Mouse (Mus musculus): ENCODE measurements around the gene Sypl2.
"Not testable (repeated sequence)": the region's sequence is repeated elsewhere in the genome, so short reads cannot be mapped to it uniquely, and the experiment has no call there.

Gene Sypl2

GRCm38 (mm10) chr3:108226558-108227350, at the start of gene Sypl2:
TSS of gene Sypl2 (minus strand) at chr3:108226648.
- DNase-seq, result no peak

DNA sequence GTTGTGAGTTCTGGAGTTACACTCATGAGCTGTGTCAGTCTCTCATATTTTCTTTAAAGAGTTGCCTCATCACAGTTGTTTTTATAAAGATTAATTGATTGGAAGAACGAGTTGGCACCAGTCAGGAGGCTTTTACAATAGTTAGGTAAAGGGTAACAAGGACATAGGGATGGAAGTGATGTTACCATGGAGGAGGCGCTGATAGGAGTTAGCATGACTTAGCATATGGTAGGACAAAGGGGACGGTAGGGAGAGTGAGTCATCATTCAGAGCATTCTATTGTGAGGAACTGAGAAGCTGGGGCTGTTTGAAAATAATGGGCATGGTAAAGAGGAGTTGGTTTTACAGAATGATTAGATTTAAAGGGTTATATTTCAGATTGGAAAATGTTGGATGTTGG, 32.9 kb upstream of the Sypl2 start:
- DNase-seq, result no peak

- no peak for DNase-seq
These were observed 31.5 kb upstream of the Sypl2 start for GRCm38 (mm10) chr3:108257831-108258500.

DNA sequence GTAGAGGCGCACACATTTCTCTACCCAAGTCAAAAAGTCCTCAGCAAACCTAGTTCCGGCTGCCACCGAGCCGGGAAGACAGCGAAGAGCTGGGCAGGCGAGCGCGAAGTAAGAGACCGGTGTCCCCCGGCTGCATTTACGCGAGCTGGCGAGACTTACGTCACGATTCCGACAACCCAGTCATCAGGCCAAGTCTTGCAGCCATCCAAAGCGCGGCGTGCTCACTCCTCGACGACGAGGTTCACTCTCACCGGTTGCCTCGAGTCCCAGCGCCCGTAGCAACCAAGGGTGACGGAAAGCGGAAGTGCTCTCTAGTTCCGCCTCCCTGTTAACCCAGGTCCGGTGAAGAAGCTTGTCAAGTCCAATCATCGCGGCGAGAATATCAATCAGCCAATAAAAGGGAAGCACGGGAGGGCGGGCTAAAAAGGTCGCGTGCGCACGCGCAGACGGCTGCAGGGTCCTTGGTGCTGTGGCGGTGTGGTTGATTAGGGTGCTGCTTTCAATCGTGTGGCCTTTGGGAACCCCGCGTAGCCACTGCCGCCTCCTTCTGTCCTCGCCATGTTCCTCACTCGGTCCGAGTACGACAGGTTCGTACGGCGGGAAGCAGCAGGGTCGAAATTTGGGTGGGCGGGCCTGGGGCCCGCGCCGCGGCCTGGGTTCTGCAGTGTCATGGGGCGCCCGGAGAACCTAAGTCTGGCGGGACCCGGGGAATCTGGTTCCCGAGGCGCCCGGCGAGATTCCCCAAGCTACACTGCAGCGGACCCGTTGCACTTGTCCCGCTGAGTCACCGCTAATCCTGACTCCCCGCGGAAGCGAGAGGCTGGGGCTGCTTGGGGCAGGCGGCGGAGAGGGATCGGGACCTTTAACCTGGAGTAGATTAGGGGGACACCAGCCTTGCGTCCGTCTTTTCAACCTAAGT, 30.5 kb upstream of the Sypl2 start, which contains the start of gene Psma5:
Psma5 (plus strand) TSS at position 208 of the 919 bp plus-strand sequence.
- peak; percentile 89 for DNase-seq

- no peak for DNase-seq
These were observed 20.4 kb upstream of the Sypl2 start for GRCm38 (mm10) chr3:108246857-108247256.

DNA sequence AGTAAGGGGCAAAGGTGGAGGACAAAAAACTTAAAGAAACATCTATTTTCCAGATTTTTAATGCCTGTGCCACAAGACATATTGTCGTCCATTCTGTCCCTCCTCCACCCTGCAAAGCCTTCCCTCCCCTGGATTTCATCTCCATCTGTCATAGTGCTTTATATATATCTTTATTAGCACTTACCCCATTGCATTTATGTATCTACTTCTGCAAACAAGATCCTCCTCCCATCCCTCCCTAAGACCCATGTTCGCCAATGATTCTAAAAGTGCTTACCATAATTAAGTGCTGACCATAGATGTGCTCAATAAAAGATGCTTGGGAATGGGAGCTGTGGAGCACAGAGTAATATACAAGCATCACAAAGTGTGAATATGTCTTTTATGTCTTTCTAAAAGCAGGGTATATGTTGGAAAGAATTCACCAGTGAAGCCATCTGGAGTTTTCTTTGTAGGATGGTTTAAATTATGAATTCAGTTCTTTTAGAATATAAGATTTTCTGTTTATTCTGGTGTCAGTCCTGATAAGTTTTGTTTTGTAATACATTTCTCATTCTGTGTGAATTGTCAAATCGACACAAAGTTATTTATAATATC, 14.9 kb upstream of the Sypl2 start:
- no peak for DNase-seq

DNA sequence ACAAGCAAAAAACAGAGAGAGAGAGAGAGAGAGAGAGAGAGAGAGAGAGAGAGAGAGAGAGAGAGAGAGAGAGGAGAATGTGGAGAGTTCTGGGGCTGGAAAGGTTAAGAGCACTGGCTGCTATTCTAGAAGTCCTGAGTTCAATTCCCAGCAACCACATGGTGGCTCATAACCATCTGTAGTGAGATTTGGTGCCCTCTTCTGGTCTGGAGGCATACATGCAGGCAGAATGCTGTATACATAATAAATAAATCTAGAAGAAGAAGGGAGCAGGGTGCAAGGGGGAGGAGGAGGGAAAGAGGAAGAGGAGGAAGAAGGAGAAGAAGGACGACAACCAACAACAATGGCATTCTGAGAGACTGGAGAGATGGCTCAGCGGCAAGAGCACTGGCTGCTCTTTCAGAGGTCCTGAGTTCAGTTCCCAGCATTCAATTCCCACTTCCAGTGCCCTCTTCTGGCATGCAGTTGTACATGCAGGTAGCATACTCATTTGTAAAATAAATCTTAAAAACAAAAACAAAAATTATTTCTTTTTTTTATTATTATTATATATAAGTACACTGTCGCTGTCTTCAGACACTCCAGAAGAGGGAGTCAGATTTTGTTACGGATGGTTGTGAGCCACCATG, 11.1 kb upstream of the Sypl2 start:
- DNase-seq, result not testable (repeated sequence)

GRCm38 (mm10) chr3:108231646-108232045, 5.2 kb upstream of the Sypl2 start:
- no peak for DNase-seq

- no peak for DNase-seq
These were observed 1.1 kb upstream of the Sypl2 start for GRCm38 (mm10) chr3:108227521-108227920.

GRCm38 (mm10) chr3:108225711-108226557, 514 bp downstream of the Sypl2 start:
- no peak for DNase-seq

- DNase-seq, result no peak
These were observed 5.8 kb downstream of the Sypl2 start for GRCm38 (mm10) chr3:108220661-108221060.

GRCm38 (mm10) chr3:108214734-108215133, 11.7 kb downstream of the Sypl2 start:
- DNase-seq, result no peak

DNA sequence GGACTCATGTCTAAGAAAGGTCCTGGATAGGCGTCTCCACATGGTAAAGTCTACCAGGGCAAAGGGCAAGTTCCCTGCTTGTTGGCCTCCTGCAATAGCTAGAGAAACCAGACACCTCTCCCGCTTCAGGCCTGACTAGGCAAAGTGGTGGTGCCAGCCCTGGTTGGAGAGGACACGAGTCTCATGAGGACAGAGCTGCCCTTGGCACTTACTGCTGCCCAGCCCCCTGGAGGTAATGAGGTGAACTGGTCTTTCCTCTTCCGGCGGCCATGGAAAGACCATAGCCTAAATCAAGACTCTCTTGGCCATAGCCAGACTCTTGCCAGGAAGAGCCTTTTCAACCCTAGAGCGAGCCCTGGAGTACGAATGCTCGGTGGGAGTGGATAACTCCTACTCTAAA, 14.0 kb downstream of the Sypl2 start:
- DNase-seq, result no peak

- DNase-seq, result no peak
These were observed 14.6 kb downstream of the Sypl2 start for GRCm38 (mm10) chr3:108211845-108212244.

DNA sequence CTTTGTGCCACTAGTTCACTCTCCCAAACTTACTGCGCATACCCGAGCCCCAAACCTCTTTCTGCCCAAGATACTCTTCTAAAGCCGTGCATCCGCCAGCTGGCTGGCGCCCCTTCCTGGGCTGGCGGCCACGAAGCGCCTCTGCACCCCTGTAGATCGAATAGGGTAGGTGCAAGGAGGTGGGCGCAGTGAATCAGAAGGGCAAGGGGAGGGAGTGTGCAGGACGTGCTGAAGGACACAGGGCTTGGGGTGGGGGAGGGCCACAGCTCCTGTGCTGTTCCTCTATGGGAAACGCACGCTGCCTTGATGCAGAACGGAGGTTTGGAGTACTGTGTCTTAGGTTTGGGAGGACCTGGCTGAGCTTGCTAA, 15.7 kb downstream of the Sypl2 start, which contains the start of gene Atxn7l2:
Atxn7l2 (minus strand) TSS at position 164 of the 369 bp plus-strand sequence.
- no peak for DNase-seq

DNA sequence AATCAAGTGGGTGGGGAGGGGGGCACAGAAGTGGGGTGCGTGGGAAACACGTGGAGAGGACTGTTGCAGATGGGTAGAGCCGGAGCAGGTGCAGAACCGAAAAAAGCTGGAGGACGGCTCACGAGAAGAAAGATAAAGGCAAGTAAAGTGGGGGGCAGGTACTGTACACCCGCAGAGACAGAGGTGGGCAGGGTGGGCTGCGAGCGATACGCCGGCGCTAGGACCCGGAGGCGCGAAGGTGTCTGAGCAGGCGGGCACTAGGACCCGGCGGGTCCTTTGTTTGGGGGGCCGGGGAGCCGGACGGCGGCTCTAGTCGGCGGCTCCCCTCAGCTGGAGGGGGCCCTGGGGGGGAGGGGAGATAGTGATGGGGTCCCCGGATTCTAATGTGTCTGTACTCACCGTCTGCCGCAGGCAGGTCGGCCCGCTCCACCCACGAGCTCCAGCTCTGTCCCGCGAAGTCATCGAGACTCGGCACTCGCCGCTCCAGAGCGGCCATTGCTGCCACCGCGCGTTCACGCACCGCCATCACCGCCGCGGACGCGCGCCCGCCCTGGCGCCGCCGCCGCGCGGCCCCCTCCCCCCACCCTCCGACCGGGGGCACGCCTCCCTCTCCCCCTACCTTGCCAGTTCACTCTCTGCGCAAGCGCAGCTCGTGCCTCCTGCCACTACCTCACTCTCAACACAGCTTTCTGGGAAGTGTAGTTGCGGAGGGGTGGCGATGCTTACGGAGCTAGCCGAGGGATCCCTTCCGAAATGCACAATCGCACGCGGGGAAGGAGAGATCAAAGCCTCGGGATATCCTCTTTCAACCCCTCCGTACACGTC, 16.3 kb downstream of the Sypl2 start:
- DNase-seq, result peak; percentile 92

DNA sequence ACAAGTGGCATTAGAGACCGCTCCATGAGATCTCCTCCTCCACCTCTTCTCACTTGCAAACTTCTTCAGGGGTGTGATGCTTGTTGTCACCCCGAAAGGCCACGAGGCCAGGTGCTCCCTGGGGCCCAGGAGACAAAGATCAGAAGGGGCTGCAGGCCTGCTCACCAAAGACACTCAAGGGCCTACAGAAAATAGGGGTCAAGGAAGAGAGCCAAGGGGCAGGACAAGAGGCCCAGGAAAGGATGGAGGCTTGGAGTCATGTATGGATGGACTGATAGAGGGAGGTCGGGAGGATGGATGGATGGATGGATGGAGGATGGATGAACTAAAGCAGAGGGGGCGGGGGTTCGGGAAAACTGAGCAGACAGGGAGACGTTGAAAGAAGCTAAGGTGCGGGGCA, 16.9 kb downstream of the Sypl2 start:
- DNase-seq, result no peak

GRCm38 (mm10) chr3:108209001-108209400, 17.4 kb downstream of the Sypl2 start:
- DNase-seq, result no peak

DNA sequence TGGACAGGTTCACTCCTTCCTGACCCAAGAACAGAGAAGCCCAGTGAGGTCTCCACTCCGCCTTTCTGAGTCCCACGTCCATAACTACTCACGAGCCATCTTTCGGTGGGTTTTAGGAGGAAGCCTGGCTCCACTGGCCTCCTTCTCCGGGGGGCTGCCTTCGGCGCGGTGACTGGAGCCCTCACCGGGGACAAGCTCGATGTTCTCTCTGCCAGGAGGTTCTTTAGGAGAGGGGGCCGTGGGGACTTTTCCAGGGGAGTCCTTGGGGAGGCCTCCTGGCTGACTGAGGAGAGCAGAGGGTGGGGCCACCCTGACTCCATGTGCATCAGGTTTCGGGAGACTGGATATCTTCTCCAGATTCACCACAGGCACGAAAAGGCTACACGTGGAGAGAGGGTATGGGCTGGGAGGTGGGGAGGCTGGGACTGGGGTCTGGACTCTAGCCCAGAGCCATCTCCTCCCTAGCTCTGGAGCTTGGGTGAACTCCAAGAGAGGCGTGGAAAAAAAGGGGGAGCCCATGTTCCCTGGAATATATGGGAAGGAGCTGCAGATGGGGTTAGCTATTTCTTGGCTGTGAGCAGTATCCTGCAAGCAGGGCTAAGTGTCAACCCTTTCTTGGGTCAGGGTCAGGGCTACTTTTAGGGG, 19.6 kb downstream of the Sypl2 start:
- DNase-seq, result no peak

DNA sequence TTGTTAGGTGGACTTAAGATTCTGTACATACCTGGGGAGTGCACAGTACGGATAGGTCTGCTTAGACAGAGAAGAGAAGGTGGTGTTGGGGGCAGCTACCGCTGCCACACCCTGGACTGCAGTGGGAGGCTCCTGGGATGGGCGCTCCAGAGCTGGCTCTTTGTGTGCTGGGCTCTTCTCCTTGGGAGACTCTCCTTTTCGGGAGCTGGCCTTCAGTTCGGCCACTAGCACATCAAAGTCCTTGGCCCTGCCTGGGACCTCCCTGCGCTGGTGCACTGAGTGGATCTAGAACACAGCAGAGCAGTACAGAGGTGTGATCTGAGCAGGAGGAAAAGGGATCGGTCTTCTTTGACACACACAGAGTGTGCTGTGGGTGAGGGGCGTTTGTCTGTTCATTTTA, 20.8 kb downstream of the Sypl2 start:
- no peak for DNase-seq

All from thymus, postnatal 25 days (tissue).